Mouse (Mus musculus) kidney, postnatal 0 days (tissue): ENCODE results near the gene Scn8a. TPM values are rescaled to one million over a fixed set of nuclear protein-coding genes. Genes with fewer than 3 reads are reported as not detected.

Source experiments
- ATAC-seq: fragments of 200-750 bp; cut with Nextera tagmentation; replicated peaks from 2 replicates; pipeline ENCODE4 v1.8.0; 2017; ENCODE audit warnings: low read depth, moderate number of reproducible peaks, moderate TSS enrichment, moderate library complexity; ENCODE audit not compliant: low FRiP score
- DNase-seq: peaks from one replicate; pipeline ENCODE4 v3.0.0-alpha.2; 2016; ENCODE audit warnings: low spot score
- H3K27ac ChIP-seq: fragments of 300-500 bp; sonication (generic); 2 replicates; pipeline ENCODE4 v1.5.1; 2014; ENCODE audit warnings: mild to moderate bottlenecking
- H3K27me3 ChIP-seq: fragments of 300-500 bp; sonication (generic); 2 replicates; pipeline ENCODE4 v1.6.1; 2014; ENCODE audit warnings: low read length, mixed read lengths; ENCODE audit not compliant: insufficient read depth
- H3K36me3 ChIP-seq: fragments of 300-500 bp; sonication (generic); 2 replicates; pipeline ENCODE4 v1.6.1; 2014; ENCODE audit warnings: low read length, mixed read lengths; ENCODE audit not compliant: insufficient read depth
- H3K4me1 ChIP-seq: fragments of 300-500 bp; sonication (generic); replicated peaks from 2 replicates; pipeline ENCODE4 v1.6.1; 2014; ENCODE audit warnings: antibody characterized with exemption, low read length, mixed read lengths; ENCODE audit not compliant: insufficient read depth
- H3K4me2 ChIP-seq: fragments of 300-500 bp; sonication (generic); 2 replicates; pipeline ENCODE4 v1.6.1; 2014; ENCODE audit warnings: mild to moderate bottlenecking, low read length, moderate library complexity, mixed read lengths
- H3K4me3 ChIP-seq: fragments of 300-500 bp; sonication (generic); replicated peaks from 2 replicates; pipeline ENCODE4 v1.5.1; 2014; ENCODE audit warnings: low read depth, low read length
- H3K9ac ChIP-seq: fragments of 300-500 bp; sonication (generic); 2 replicates; pipeline ENCODE4 v1.6.1; 2014; ENCODE audit warnings: low read depth, low read length
- H3K9me3 ChIP-seq: fragments of 300-500 bp; sonication (generic); replicated peaks from 2 replicates; pipeline ENCODE4 v1.6.1; 2016; ENCODE audit warnings: low read length, inconsistent platforms, mixed read lengths
- CTCF ChIP-seq: IDR thresholded peaks from 2 replicates; pipeline ENCODE4 v1.5.1; 2016; ENCODE audit warnings: antibody characterized with exemption, low read depth, mild to moderate bottlenecking, moderate library complexity
- WGBS: fragments of 180-500 bp; shearing (Covaris S2); extraction: QIAGEN DNeasy Blood & Tissue Kit; methylation state at CpG from one replicate; pipeline ENCODE4 v1.1.7; 2014; 5-methylcytosine and 5-hydroxymethylcytosine counted together
- polyA plus RNA-seq: library from polyadenylated mRNA; unstranded; fragments of >200 nt; fragmentation: Nextera tagmentation; extraction: Ambion mirVana; gene quantifications from 2 replicates; pipeline ENCODE4 v1.2.1, GENCODE M21; 2015

Gene Scn8a
- polyA plus RNA-seq, 1 experiment from 2014 or later: 5.9 TPM

GRCm38 (mm10) chr15:100983427-100984153 lies 113.9 kb downstream of the Scn8a start:
- Histone ChIP-seq H3K4me1 (no peaks in the 10 kb centered on the region), H3K27ac (no peak overlapping the region), H3K27me3 (no peaks in the 10 kb centered on the region), H3K36me3 (no peaks in the 10 kb centered on the region), H3K9ac (peak overlapping the region; percentile 46; the same call in 1 of the 2 replicates), H3K4me3 (peak overlapping the region; percentile 48), H3K9me3 (no peaks in the 10 kb centered on the region), H3K4me2 (peak overlapping the region; percentile 93)
- 1% methylated on average over 46 of the region's 46 CpGs for WGBS
- peak; percentile 40 for TF ChIP-seq CTCF
- DNase-seq: peak; percentile 73
- peak; percentile 75; the same call in 1 of the 2 replicates for ATAC-seq

GRCm38 (mm10) chr15:100984154-100984893 lies 114.7 kb downstream of the Scn8a start:
- 10% methylated on average over 12 of the region's 12 CpGs for WGBS
- Histone ChIP-seq H3K27me3 (no peaks in the 10 kb centered on the region), H3K4me1 (no peaks in the 10 kb centered on the region), H3K27ac (no peak overlapping the region), H3K4me3 (peak overlapping the region; percentile 48), H3K9me3 (no peaks in the 10 kb centered on the region), H3K9ac (no peak overlapping the region), H3K4me2 (peak overlapping the region; percentile 93), H3K36me3 (no peaks in the 10 kb centered on the region)
- no peak for DNase-seq
- TF ChIP-seq CTCF: no peak
- ATAC-seq: no peak

DNA sequence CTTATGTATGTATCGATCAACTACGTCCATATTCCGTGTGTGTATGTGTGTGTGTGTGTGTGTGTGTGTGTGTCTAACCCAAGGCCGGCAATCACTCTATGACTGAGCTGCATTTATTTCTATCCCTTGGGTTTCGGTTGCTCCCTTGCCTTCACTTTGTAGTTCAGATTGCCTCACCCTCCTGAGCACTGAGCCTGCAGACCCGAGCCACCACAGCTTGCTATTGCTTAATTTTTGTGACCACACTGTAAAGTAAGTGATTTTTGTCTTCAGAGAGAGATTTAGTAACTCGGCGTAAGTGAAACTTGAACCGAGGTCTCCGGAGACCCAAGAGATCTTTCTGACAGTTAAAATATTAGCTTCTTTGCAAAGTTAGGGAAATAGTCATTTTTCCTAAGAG lies 116.8 kb downstream of the Scn8a start:
- H3K27ac ChIP-seq: no peak overlapping the region
- TF ChIP-seq CTCF: no peak
- H3K4me2 ChIP-seq: no peak overlapping the region
- H3K4me1 ChIP-seq: no peaks in the 10 kb centered on the region
- DNase-seq: no peak
- no peak overlapping the region for H3K9ac ChIP-seq
- no peak for ATAC-seq
- 80% methylated on average over 10 of the region's 10 CpGs for WGBS
- no peaks in the 10 kb centered on the region for H3K27me3 ChIP-seq
- no peaks in the 10 kb centered on the region for H3K36me3 ChIP-seq
- no peaks in the 10 kb centered on the region for H3K9me3 ChIP-seq
- no peak overlapping the region for H3K4me3 ChIP-seq

DNA sequence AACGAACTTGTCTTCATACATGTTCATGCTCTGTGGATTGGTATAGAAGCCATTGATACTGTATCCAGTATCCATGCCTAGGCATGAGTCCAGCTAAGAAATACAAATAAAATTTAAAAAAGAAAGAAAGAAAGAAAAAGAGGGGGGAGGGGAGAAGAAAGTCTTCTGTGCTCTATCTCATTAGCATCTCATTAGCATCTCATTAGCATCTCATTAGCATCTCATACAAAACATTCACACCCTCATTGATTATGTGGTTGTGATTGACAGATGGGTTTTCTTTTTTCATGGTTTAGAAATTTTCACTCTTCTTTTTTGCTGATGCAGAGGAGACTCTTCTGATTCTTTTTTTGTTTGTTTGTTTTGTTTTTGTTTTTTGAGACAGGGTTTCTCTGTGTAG lies 117.4 kb downstream of the Scn8a start:
- no peak for TF ChIP-seq CTCF
- Histone ChIP-seq H3K4me2 (no peak overlapping the region), H3K27me3 (no peaks in the 10 kb centered on the region), H3K36me3 (no peaks in the 10 kb centered on the region), H3K9ac (no peak overlapping the region), H3K27ac (no peak overlapping the region), H3K4me1 (no peaks in the 10 kb centered on the region), H3K4me3 (no peak overlapping the region), H3K9me3 (no peaks in the 10 kb centered on the region)
- ATAC-seq (no peak), DNase-seq (no peak)
- 91% methylated on average over 1 of the region's 1 CpGs for WGBS

- Histone ChIP-seq H3K4me2 (no peak overlapping the region), H3K4me3 (no peak overlapping the region), H3K9me3 (no peaks in the 10 kb centered on the region), H3K9ac (no peak overlapping the region), H3K4me1 (no peaks in the 10 kb centered on the region), H3K27me3 (no peaks in the 10 kb centered on the region), H3K36me3 (no peaks in the 10 kb centered on the region), H3K27ac (no peak overlapping the region)
- ATAC-seq (no peak), DNase-seq (no peak)
- WGBS: 93% methylated on average over 10 of the region's 10 CpGs
- no peak for TF ChIP-seq CTCF
Measured at GRCm38 (mm10) chr15:100990283-100990682, 120.6 kb downstream of the Scn8a start.

DNA sequence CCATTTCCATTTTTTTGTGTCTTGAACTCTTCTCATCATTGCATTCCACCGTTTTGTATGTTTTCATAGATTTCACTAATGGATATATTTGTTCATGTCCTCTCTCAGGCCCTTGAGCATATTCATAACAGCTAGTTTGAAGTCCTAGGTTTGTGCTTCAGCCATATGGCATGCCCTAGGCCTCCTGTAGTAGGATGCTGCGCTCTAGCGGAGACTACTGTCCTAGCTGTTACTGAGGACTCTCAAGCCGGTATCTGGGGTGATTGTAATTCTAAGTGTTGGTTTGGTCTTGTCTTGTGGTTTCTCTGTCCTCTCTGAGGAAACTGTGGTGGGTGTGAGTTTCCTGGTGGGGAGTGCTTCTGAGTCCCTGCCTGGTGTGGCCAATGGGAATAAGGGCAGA lies 127.4 kb downstream of the Scn8a start:
- TF ChIP-seq CTCF: peak; percentile 79
- H3K9ac ChIP-seq: no peak overlapping the region
- no peak overlapping the region for H3K4me3 ChIP-seq
- H3K27me3 ChIP-seq: no peaks in the 10 kb centered on the region
- no peaks in the 10 kb centered on the region for H3K36me3 ChIP-seq
- H3K27ac ChIP-seq: no peak overlapping the region
- DNase-seq (peak; percentile 76), ATAC-seq (no peak)
- WGBS: 28% methylated on average over 4 of the region's 4 CpGs
- no peaks in the 10 kb centered on the region for H3K4me1 ChIP-seq
- no peaks in the 10 kb centered on the region for H3K9me3 ChIP-seq
- H3K4me2 ChIP-seq: no peak overlapping the region
